Mouse (Mus musculus): ENCODE results near the gene Prss35. TPM values are rescaled to one million over a fixed set of nuclear protein-coding genes. Genes with fewer than 3 reads are reported as not detected.

Gene Prss35
- polyA plus RNA-seq, 1 experiment from 2014 or later: 94.5 TPM

GRCm38 (mm10) chr9:86714089-86714488, 29.4 kb upstream of the Prss35 start:
- Histone ChIP-seq H3K4me3 (no peak overlapping the region), H3K27me3 (no peaks in the 10 kb centered on the region), H3K9me3 (no peaks in the 10 kb centered on the region), H3K4me2 (no peak overlapping the region), H3K36me3 (no peaks in the 10 kb centered on the region), H3K27ac (no peak overlapping the region), H3K4me1 (0 out of 2 replicates have a peak, but pooled peaks cover 3% of the 10 kb centered on the region), H3K9ac (no peak overlapping the region)
- no peak for ATAC-seq (ENCODE audit: insufficient number of reproducible peaks, low FRiP score, low TSS enrichment, low read depth)
- 84% methylated on average over 3 of the region's 3 CpGs for WGBS

DNA sequence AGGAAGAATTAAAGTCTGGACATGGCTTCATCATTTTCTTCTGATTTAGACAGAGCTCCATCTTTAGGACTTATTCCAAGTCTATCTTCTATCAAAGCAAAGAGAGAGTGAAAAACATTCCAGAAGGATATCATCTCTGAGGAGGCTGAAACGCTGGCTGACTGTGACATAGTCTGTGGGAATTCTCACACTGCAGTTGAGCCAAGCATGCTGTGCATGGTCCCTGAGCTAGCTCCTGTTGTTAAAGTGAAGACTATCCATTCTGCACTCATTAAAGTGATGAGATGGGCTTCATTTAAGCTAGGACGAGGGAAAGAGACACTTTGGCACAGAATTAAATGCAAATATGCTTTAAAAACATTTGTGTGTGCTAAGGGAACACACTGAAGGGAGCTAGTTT, 26.9 kb upstream of the Prss35 start:
- no peaks in the 10 kb centered on the region for H3K36me3 ChIP-seq
- H3K9ac ChIP-seq: no peak overlapping the region
- no peak overlapping the region for H3K4me2 ChIP-seq
- H3K4me1 ChIP-seq: no peaks in the 10 kb centered on the region
- H3K9me3 ChIP-seq: no peaks in the 10 kb centered on the region
- no peak for ATAC-seq (ENCODE audit: insufficient number of reproducible peaks, low FRiP score, low TSS enrichment, low read depth)
- H3K27me3 ChIP-seq: no peaks in the 10 kb centered on the region
- 56% methylated on average over 2 of the region's 2 CpGs for WGBS
- no peak overlapping the region for H3K4me3 ChIP-seq
- H3K27ac ChIP-seq: no peak overlapping the region

DNA sequence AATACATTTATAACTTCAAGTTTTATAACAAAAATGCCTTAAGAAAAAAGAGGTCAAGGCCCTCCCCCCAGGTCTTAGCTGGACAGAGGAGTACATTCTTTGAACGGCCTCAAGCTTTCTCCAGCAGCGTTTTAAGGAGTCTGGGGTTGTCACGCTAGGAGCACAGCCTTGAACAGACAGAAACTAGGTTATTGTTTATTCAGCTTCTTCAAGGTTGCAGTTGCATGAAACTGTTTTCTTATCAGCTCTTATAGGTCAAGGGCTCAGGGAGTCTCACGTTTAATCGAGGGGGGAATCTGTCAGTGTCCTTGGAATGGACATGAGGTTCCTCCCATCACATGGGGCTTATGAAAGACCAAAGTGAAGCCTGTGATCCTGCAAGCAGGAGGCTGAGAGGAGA, 26.3 kb upstream of the Prss35 start:
- no peak for ATAC-seq (ENCODE audit: insufficient number of reproducible peaks, low FRiP score, low TSS enrichment, low read depth)
- Histone ChIP-seq H3K9me3 (no peaks in the 10 kb centered on the region), H3K9ac (no peak overlapping the region), H3K27me3 (no peaks in the 10 kb centered on the region), H3K4me3 (no peak overlapping the region), H3K27ac (no peak overlapping the region), H3K36me3 (no peaks in the 10 kb centered on the region), H3K4me1 (no peaks in the 10 kb centered on the region), H3K4me2 (no peak overlapping the region)
- 82% methylated on average over 5 of the region's 5 CpGs for WGBS

- H3K9me3 ChIP-seq: no peaks in the 10 kb centered on the region
- H3K9ac ChIP-seq: no peak overlapping the region
- no peak overlapping the region for H3K27ac ChIP-seq
- no peaks in the 10 kb centered on the region for H3K36me3 ChIP-seq
- WGBS: 83% methylated on average over 5 of the region's 5 CpGs
- no peak for ATAC-seq (ENCODE audit: insufficient number of reproducible peaks, low FRiP score, low TSS enrichment, low read depth)
- H3K4me2 ChIP-seq: no peak overlapping the region
- no peaks in the 10 kb centered on the region for H3K4me1 ChIP-seq
- H3K4me3 ChIP-seq: no peak overlapping the region
- H3K27me3 ChIP-seq: no peaks in the 10 kb centered on the region
Measured at GRCm38 (mm10) chr9:86720227-86720626, 23.2 kb upstream of the Prss35 start.

GRCm38 (mm10) chr9:86720794-86721193, 22.7 kb upstream of the Prss35 start:
- WGBS: 68% methylated on average over 2 of the region's 2 CpGs
- no peak overlapping the region for H3K4me2 ChIP-seq

DNA sequence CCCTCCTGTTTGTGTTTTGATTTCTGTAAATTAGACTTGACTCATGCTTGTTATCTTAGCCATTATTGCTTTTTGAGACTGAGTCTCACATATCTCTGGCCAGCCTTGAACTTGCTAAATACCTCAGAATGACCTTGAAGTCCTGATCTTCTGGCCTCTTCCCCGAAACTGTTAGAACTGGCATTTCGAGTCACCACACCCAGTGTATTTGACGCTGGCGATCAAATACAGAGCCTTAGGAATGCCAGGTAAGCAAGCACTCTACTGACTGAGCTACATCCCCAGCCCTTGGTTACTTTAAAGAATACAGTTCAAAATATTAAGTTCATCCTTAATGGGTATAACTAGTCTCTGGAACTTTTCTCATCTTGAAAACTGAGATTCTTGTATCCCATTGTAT, 18.4 kb upstream of the Prss35 start:
- ATAC-seq (ENCODE audit: insufficient number of reproducible peaks, low FRiP score, low TSS enrichment, low read depth): no peak
- no peak overlapping the region for H3K4me3 ChIP-seq
- H3K27ac ChIP-seq: no peak overlapping the region
- H3K36me3 ChIP-seq: no peaks in the 10 kb centered on the region
- no peaks in the 10 kb centered on the region for H3K9me3 ChIP-seq
- H3K27me3 ChIP-seq: no peaks in the 10 kb centered on the region
- 83% methylated on average over 4 of the region's 4 CpGs for WGBS
- 0 out of 2 replicates have a peak, but pooled peaks cover 2% of the 10 kb centered on the region for H3K4me1 ChIP-seq
- no peak overlapping the region for H3K9ac ChIP-seq
- H3K4me2 ChIP-seq: no peak overlapping the region

More at GRCm38 (mm10) chr9:86720794-86721193, 22.7 kb upstream of the Prss35 start:
- H3K4me1 ChIP-seq: 0 out of 2 replicates have a peak, but pooled peaks cover 2% of the 10 kb centered on the region
- no peaks in the 10 kb centered on the region for H3K9me3 ChIP-seq
- H3K36me3 ChIP-seq: no peaks in the 10 kb centered on the region
- no peak overlapping the region for H3K4me3 ChIP-seq
- no peak overlapping the region for H3K9ac ChIP-seq
- H3K27me3 ChIP-seq: no peaks in the 10 kb centered on the region
- no peak overlapping the region for H3K27ac ChIP-seq
- ATAC-seq (ENCODE audit: insufficient number of reproducible peaks, low FRiP score, low TSS enrichment, low read depth): no peak

GRCm38 (mm10) chr9:86725604-86726380, 17.7 kb upstream of the Prss35 start:
- Histone ChIP-seq H3K27me3 (no peaks in the 10 kb centered on the region), H3K4me3 (no peak overlapping the region), H3K4me2 (no peak overlapping the region), H3K9ac (no peak overlapping the region), H3K27ac (0 out of 2 replicates have a peak overlapping the region, but pooled peaks have one; percentile 33), H3K36me3 (no peaks in the 10 kb centered on the region), H3K9me3 (no peaks in the 10 kb centered on the region), H3K4me1 (0 out of 2 replicates have a peak, but pooled peaks cover 2% of the 10 kb centered on the region)
- no peak for ATAC-seq (ENCODE audit: insufficient number of reproducible peaks, low FRiP score, low TSS enrichment, low read depth)
- 30% methylated on average over 7 of the region's 7 CpGs for WGBS

DNA sequence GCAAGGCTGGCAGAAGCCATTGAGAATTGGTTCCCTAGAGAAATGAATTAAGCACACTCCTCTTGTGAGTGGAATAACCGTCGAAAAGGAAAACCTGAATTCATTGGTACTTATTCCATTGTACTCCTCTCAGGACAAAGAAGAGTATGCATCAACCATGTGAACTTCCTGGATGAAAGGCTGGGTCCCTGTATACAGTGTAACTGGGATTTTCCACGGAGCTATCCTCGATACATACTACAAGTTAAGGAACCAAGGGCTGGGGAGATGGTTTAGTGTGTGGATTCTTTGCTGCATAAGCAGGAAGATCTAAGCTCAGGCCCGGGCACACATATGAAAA, 17.1 kb upstream of the Prss35 start:
- 82% methylated on average over 5 of the region's 5 CpGs for WGBS

DNA sequence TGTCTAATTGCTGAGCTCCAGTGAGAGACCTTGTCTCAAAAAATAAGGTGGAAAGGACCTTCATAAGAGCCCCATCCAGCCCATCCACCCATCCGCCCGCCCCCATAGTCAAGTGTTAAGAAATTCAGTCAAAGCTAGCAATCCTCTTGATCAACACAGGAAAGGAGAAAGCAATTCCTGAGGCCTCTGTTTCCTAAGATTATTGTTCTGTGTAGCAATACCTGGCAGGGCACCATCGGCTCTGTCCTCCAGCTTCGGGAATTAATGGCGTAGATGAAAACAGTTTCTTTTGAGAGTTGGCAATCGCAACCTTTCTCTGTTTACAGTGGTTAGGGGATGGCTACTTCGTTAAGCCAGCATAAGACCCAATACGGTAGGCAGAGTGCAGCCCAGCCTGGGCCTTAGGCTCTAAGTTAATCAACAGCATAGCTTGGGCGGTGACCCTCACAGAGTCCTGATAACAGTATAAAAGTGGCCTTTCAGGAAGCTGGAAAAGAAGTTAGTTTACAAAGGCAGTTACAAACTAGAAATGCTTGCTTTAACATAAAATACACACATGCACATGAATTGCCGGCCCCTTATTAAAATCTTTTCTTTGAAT, 15.1 kb upstream of the Prss35 start:
- H3K4me2 ChIP-seq: no peak overlapping the region
- H3K9me3 ChIP-seq: no peaks in the 10 kb centered on the region
- H3K4me3 ChIP-seq: no peak overlapping the region
- no peak for ATAC-seq (ENCODE audit: insufficient number of reproducible peaks, low FRiP score, low TSS enrichment, low read depth)
- 0 out of 2 replicates have a peak, but pooled peaks cover 2% of the 10 kb centered on the region for H3K4me1 ChIP-seq
- WGBS: 79% methylated on average over 10 of the region's 10 CpGs
- no peak overlapping the region for H3K27ac ChIP-seq
- H3K36me3 ChIP-seq: no peaks in the 10 kb centered on the region
- no peaks in the 10 kb centered on the region for H3K27me3 ChIP-seq
- no peak overlapping the region for H3K9ac ChIP-seq

More for the DNA sequence above, 17.1 kb upstream of the Prss35 start:
- no peak for ATAC-seq (ENCODE audit: insufficient number of reproducible peaks, low FRiP score, low TSS enrichment, low read depth)
- Histone ChIP-seq H3K27me3 (no peaks in the 10 kb centered on the region), H3K9me3 (no peaks in the 10 kb centered on the region), H3K4me1 (0 out of 2 replicates have a peak, but pooled peaks cover 2% of the 10 kb centered on the region), H3K27ac (no peak overlapping the region), H3K4me2 (no peak overlapping the region), H3K4me3 (no peak overlapping the region), H3K36me3 (no peaks in the 10 kb centered on the region), H3K9ac (no peak overlapping the region)

- Histone ChIP-seq H3K9me3 (no peaks in the 10 kb centered on the region), H3K4me2 (no peak overlapping the region), H3K27me3 (no peaks in the 10 kb centered on the region), H3K36me3 (no peaks in the 10 kb centered on the region), H3K4me1 (0 out of 2 replicates have a peak, but pooled peaks cover 2% of the 10 kb centered on the region), H3K4me3 (no peak overlapping the region), H3K9ac (no peak overlapping the region), H3K27ac (no peak overlapping the region)
- ATAC-seq (ENCODE audit: insufficient number of reproducible peaks, low FRiP score, low TSS enrichment, low read depth): no peak
- WGBS: 62% methylated on average over 1 of the region's 1 CpGs
Measured at GRCm38 (mm10) chr9:86729084-86729483, 14.4 kb upstream of the Prss35 start.

DNA sequence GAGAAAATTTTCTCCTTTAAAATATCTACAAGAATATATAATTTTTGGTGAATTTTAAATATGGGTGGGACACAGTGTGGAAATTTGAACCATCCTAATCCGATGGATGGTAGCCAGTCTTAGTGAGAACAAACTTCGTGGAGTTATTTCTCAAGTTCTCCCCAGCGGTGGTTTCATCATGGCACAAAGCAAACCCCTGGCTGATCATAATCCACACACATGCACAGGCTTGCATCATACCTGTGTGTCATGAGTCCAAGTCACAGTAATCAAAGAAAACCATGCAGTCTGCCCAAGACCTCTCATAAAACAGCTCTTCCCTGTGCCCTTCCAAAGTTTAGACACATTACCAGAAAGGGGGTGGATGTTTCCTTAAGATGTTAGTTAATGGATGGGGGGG, 13.6 kb upstream of the Prss35 start:
- no peak for ATAC-seq (ENCODE audit: insufficient number of reproducible peaks, low FRiP score, low TSS enrichment, low read depth)
- no peak overlapping the region for H3K27ac ChIP-seq
- no peak overlapping the region for H3K9ac ChIP-seq
- H3K4me1 ChIP-seq: 0 out of 2 replicates have a peak, but pooled peaks cover 2% of the 10 kb centered on the region
- H3K4me3 ChIP-seq: no peak overlapping the region
- no peak overlapping the region for H3K4me2 ChIP-seq
- no peaks in the 10 kb centered on the region for H3K27me3 ChIP-seq
- 76% methylated on average over 3 of the region's 3 CpGs for WGBS
- no peaks in the 10 kb centered on the region for H3K36me3 ChIP-seq
- H3K9me3 ChIP-seq: no peaks in the 10 kb centered on the region

GRCm38 (mm10) chr9:86734357-86734756, 9.1 kb upstream of the Prss35 start:
- no peak overlapping the region for H3K27ac ChIP-seq
- H3K9ac ChIP-seq: no peak overlapping the region
- no peaks in the 10 kb centered on the region for H3K36me3 ChIP-seq
- H3K4me1 ChIP-seq: no peaks in the 10 kb centered on the region
- H3K4me3 ChIP-seq: no peak overlapping the region
- no peaks in the 10 kb centered on the region for H3K27me3 ChIP-seq
- H3K4me2 ChIP-seq: no peak overlapping the region
- H3K9me3 ChIP-seq: no peaks in the 10 kb centered on the region
- ATAC-seq (ENCODE audit: insufficient number of reproducible peaks, low FRiP score, low TSS enrichment, low read depth): no peak

Measured in limb, embryonic 15.5 days (tissue).